8 mouse cellular contexts compared by ENCODE assay signal in the genomic region with DNA sequence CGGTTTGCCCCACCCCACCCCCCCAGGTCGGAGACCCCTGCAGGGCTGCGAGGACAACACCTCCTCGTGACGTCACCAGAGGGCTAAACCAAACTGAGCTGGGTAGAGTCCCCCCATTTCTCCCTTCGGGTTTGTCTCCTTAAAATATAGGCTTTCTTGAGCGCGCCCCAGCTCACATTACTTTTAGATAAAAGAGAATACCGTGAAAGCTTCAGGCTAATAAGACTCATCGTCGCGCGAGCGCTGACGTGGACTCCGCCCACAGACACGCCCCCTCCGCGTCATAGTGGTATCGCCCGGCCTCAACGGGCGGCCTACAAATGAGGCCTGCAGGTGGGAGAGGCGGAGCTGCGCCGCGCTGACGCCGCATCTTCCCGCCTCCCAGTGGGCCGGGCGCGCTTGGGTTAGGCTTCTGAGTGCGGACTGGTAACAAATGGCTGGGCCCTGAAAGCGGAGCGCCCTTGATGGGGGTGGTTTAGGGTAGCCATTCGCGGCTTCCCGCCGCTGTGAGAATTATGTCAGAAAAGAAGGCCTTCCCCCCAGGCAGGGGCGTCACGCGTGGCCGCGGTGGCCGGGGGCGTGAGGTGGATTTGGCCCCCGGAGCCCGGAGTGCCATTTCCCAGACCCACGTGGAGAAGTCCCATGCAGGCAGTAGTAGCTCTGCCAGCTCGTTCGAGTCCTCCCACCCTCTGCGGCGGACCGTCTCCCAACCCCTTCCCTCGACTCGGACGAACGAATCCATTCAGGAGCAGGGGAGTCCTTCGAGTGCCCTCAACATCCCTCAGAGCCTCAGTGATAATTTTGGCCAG. TPM values are rescaled to one million over a fixed set of nuclear protein-coding genes. Genes with fewer than 3 reads are reported as not detected.
DNase-seq lines count a peak whose midpoint lies in the region; ATAC-seq lines count a peak whose summit lies in the region.

No protein-coding gene starts in this region.

- H3K9ac ChIP-seq in heart, embryonic 15.5 days, result peak overlapping the region; percentile 64
- H3K9ac ChIP-seq in liver, embryonic 12.5 days, result peak overlapping the region; percentile 57

- H3K4me2 ChIP-seq in heart, embryonic 15.5 days, result peak overlapping the region; percentile 85
- H3K4me2 ChIP-seq in liver, embryonic 12.5 days, result peak overlapping the region; percentile 81

- DNase-seq in c-Kit-positive CD71-positive TER-119-negative erythroid progenitor cells, embryonic 14.5 days (ENCODE audit: low read depth), result peak; percentile 72
- DNase-seq in forebrain, embryonic 10.5 days (ENCODE audit: extremely low spot score, low spot score), result peak; percentile 76
- peak; percentile 91 for DNase-seq in kidney, postnatal 14 days
- DNase-seq in naive thymus-derived CD4-positive, alpha-beta T cell, adult 2 months (ENCODE audit: low read depth), result peak; percentile 93
- DNase-seq in splenic B cell, adult 2 months (ENCODE audit: low read depth, low spot score), result peak; percentile 91

- 12% methylated on average over 60 of the region's 60 CpGs for WGBS in forebrain, embryonic 10.5 days
- 14% methylated on average over 57 of the region's 60 CpGs for WGBS in heart, embryonic 15.5 days
- 7% methylated on average over 54 of the region's 60 CpGs for WGBS in liver, embryonic 12.5 days (ENCODE audit: insufficient replicate concordance)

- ATAC-seq in CD4-positive, CD25-positive, alpha-beta regulatory T cell, adult 4 months, result peak; percentile 93
- ATAC-seq in heart, embryonic 15.5 days (replicated peaks; ENCODE audit: insufficient number of reproducible peaks, insufficient read depth, low FRiP score, low read depth), result peak; percentile 95
- ATAC-seq in liver, embryonic 12.5 days, result peak; percentile 93

- H3K4me1 ChIP-seq in forebrain, embryonic 10.5 days, result peaks cover 3% of the 10 kb centered on the region; the same call in 1 of the 2 replicates
- no peaks in the 10 kb centered on the region for H3K4me1 ChIP-seq in heart, embryonic 15.5 days (replicated peaks)
- H3K4me1 ChIP-seq in liver, embryonic 12.5 days, result peaks cover 4% of the 10 kb centered on the region; the same call in 1 of the 2 replicates

- no peaks in the 10 kb centered on the region for H3K36me3 ChIP-seq in forebrain, embryonic 10.5 days (replicated peaks)
- H3K36me3 ChIP-seq in heart, embryonic 15.5 days, result no peaks in the 10 kb centered on the region
- H3K36me3 ChIP-seq in liver, embryonic 12.5 days, result no peaks in the 10 kb centered on the region
- H3K36me3 ChIP-seq in splenic B cell, adult 2 months (ENCODE audit: control insufficient read depth, insufficient read depth, low read length, poor library complexity, severe bottlenecking), result no peaks in the 10 kb centered on the region

- peak overlapping the region; percentile 92 for H3K27ac ChIP-seq in forebrain, embryonic 10.5 days
- peak overlapping the region; percentile 84 for H3K27ac ChIP-seq in heart, embryonic 15.5 days
- peak overlapping the region; percentile 78 for H3K27ac ChIP-seq in liver, embryonic 12.5 days

- H3K9me3 ChIP-seq in forebrain, embryonic 10.5 days, result no peaks in the 10 kb centered on the region
- no peaks in the 10 kb centered on the region for H3K9me3 ChIP-seq in heart, embryonic 15.5 days (replicated peaks)
- no peaks in the 10 kb centered on the region for H3K9me3 ChIP-seq in liver, embryonic 12.5 days (replicated peaks)

- H3K27me3 ChIP-seq in forebrain, embryonic 10.5 days (ENCODE audit: poor library complexity, severe bottlenecking), result no peaks in the 10 kb centered on the region
- H3K27me3 ChIP-seq in heart, embryonic 15.5 days, result no peaks in the 10 kb centered on the region
- no peaks in the 10 kb centered on the region for H3K27me3 ChIP-seq in liver, embryonic 12.5 days (replicated peaks)
- no peaks in the 10 kb centered on the region for H3K27me3 ChIP-seq in splenic B cell, adult 2 months (ENCODE audit: control insufficient read depth, insufficient read depth, low read length, poor library complexity, severe bottlenecking)

- H3K4me3 ChIP-seq in forebrain, embryonic 10.5 days, result peak overlapping the region; percentile 59
- H3K4me3 ChIP-seq in heart, embryonic 15.5 days, result peak overlapping the region; percentile 65
- peak overlapping the region; percentile 58 for H3K4me3 ChIP-seq in liver, embryonic 12.5 days

RNA-seq across cellular contexts. Expression of gene Maoa, which starts 1.1 kb away (rescaled TPM):
- under 1 TPM; 0.27 to 0.37 TPM for polyA plus RNA-seq in CD4-positive, CD25-positive, alpha-beta regulatory T cell, adult 4 months (2017; shearing (Covaris generic))
- polyA plus RNA-seq in forebrain, embryonic 10.5 days (2016; fragmentation: Nextera tagmentation; extraction: Ambion mirVana), result 16.4 and 18.5 TPM in 2 replicates
- polyA plus RNA-seq in heart, embryonic 15.5 days (2015; fragmentation: Nextera tagmentation; extraction: Ambion mirVana), result 6.7 and 10.7 TPM in 2 replicates
- 5.7 and 5.8 TPM in 2 replicates for polyA plus RNA-seq in liver, embryonic 12.5 days (2016; fragmentation: Nextera tagmentation; extraction: Ambion mirVana)

Comparison
In these comparisons a context has a peak if more than half of its experiments do, and no peak if none do; other contexts are left out.
1. Peak in every context shown above with its lines: DNase-seq, ATAC-seq, H3K4me3 ChIP-seq and H3K27ac ChIP-seq.